Mouse (Mus musculus): ENCODE measurements at regions not wholly inside any gene's neighbourhood (a gene's known extent, or its start where the extent isn't known, plus 50 kb on each side); places are given as distances from the start of the nearest gene placed in this dataset.

DNA sequence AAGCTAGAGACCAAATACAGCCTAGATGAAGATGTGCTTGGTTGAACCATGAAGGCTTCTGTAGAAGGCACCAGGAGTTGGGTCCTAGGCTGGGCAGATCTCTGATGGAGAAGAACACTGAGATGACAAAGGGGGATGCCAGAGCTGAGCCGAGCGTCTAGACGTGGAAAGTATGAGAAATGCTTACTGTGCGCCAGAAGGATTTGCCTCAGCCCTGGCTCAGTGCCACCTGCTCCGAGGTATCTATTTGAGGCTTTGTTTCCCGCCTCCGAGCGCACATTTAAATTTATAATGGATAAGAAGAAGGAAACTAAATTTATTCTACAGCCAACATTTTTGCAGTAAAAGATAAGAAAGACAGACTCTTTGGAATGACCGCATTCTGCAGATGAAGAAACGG is 317.2 kb upstream of the Runx1 start:
- TF ChIP-seq CTCF (conservative IDR thresholded peaks at IDR 0.05; ENCODE audit: low read length): no peak
- no peak for TF ChIP-seq POU5F1 (IDR thresholded peaks at IDR 0.05; ENCODE audit: borderline replicate concordance, low read length)
- TF ChIP-seq NANOG (IDR thresholded peaks at IDR 0.05; ENCODE audit: borderline replicate concordance, low read length): no peak

Measured in E14TG2a.4 (cell line).